Mouse (Mus musculus): ENCODE measurements around the gene Gm4791. TPM values are rescaled to one million over a fixed set of nuclear protein-coding genes. Genes with fewer than 3 reads are reported as not detected.
A peak's percentile ranks its signal among the peaks of the same experiment; 100 is the strongest.

The Gm4791 gene
- total RNA-seq, 1 experiment: not detected

DNA sequence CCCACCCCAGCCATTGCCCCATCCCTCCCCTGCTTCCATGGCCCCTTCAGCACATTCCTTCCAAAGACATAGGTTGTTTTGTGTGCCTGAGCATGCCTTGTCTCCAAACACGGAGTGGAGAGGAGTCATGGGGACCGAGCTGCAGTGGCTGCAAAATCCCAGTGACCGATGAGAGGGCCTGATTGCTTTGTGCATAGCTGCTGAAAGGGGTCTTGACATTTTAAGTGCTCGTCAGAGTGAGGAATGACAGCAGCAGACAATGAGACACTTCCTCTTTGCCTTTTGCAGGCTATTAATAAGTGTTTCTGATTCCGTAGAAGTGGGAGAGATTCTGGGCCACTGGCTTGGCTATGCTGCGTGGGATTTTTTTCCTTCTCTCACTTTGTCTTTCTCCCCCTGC is 29.6 kb upstream of the Gm4791 start:
- no peaks in the 10 kb centered on the region; a peak in 1 of 4 replicates for H3K4me1 ChIP-seq (ENCODE audit: control insufficient read depth in 2 of 2, insufficient read depth in 2 of 2, low read length in 2 of 2, poor library complexity in 1 of 2)
- no peak overlapping the region for H3K4me3 ChIP-seq (ENCODE audit: insufficient read depth in 1 of 2, low read depth in 1 of 2, low read length in 2 of 2, poor library complexity in 1 of 2, severe bottlenecking in 1 of 2)
- no peak for DNase-seq (ENCODE audit: low read depth, low spot score)
- no peak overlapping the region for H3K27ac ChIP-seq (ENCODE audit: insufficient read depth, low read depth, low read length, poor library complexity, severe bottlenecking)
- in situ Hi-C loops (cut with MboI; ENCODE audit: low sequenced_read_pairs in 2 of 2, unreplicated experiment in 2 of 2): no loop called here
- no peak overlapping the region for H3K9ac ChIP-seq (ENCODE audit: insufficient read depth, low read depth, low read length, poor library complexity, severe bottlenecking)
- TF ChIP-seq ZC3H11A (IDR thresholded peaks at IDR 0.05; ENCODE audit: borderline replicate concordance, low read depth, low read length): no peak
- TF ChIP-seq ZNF384 (IDR thresholded peaks at IDR 0.05; ENCODE audit: low read depth, low read length): no peak
- TF ChIP-seq CHD2 (IDR thresholded peaks at IDR 0.05; ENCODE audit: low read depth, low read length): no peak
- no peak for TF ChIP-seq HCFC1 (IDR thresholded peaks at IDR 0.05; ENCODE audit: borderline replicate concordance, insufficient read depth, low read length)
- no peaks in the 10 kb centered on the region for H3K36me3 ChIP-seq (ENCODE audit: control insufficient read depth, insufficient read depth, low read length, poor library complexity, severe bottlenecking)
- no peaks in the 10 kb centered on the region for H3K9me3 ChIP-seq (ENCODE audit: control insufficient read depth, insufficient read depth, low read depth, low read length)

DNA sequence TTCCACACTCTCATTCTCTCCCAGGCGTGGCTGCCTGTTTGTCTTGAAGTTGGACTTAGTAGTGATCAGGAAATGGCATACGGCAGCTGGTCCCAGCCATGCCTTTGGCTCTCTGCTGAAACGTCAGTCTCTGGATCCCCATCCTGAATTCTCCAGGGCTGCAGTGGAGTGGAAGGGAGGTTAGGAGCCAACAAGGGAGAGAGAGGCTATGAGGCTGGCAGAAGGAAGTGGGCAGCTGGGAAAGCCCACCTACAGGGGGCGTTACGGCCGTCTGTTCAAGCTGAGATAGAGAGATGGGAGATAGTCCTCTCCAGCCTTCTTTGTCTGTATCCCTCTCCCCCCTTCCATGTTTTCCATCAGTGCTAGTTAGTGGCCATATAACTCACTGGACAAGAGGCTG is 29.1 kb upstream of the Gm4791 start:
- Histone ChIP-seq H3K4me1 (ENCODE audit: control insufficient read depth in 2 of 2, insufficient read depth in 2 of 2, low read length in 2 of 2, poor library complexity in 1 of 2) (no peaks in the 10 kb centered on the region; a peak in 1 of 4 replicates), H3K36me3 (ENCODE audit: control insufficient read depth, insufficient read depth, low read length, poor library complexity, severe bottlenecking) (no peaks in the 10 kb centered on the region), H3K27ac (ENCODE audit: insufficient read depth, low read depth, low read length, poor library complexity, severe bottlenecking) (no peak overlapping the region), H3K9ac (ENCODE audit: insufficient read depth, low read depth, low read length, poor library complexity, severe bottlenecking) (no peak overlapping the region), H3K4me3 (ENCODE audit: insufficient read depth in 1 of 2, low read depth in 1 of 2, low read length in 2 of 2, poor library complexity in 1 of 2, severe bottlenecking in 1 of 2) (no peak overlapping the region), H3K9me3 (ENCODE audit: control insufficient read depth, insufficient read depth, low read depth, low read length) (no peaks in the 10 kb centered on the region)
- no peak for DNase-seq (ENCODE audit: low read depth, low spot score)
- TF ChIP-seq CHD2 (IDR thresholded peaks at IDR 0.05; ENCODE audit: low read depth, low read length) (no peak), ZC3H11A (IDR thresholded peaks at IDR 0.05; ENCODE audit: borderline replicate concordance, low read depth, low read length) (no peak), HCFC1 (IDR thresholded peaks at IDR 0.05; ENCODE audit: borderline replicate concordance, insufficient read depth, low read length) (no peak), ZNF384 (IDR thresholded peaks at IDR 0.05; ENCODE audit: low read depth, low read length) (no peak), MAFK (IDR thresholded peaks at IDR 0.05; ENCODE audit: insufficient read depth, low read depth, low read length) (no peak)
- in situ Hi-C loops (cut with MboI; ENCODE audit: low sequenced_read_pairs in 2 of 2, unreplicated experiment in 2 of 2): no loop called here

DNA sequence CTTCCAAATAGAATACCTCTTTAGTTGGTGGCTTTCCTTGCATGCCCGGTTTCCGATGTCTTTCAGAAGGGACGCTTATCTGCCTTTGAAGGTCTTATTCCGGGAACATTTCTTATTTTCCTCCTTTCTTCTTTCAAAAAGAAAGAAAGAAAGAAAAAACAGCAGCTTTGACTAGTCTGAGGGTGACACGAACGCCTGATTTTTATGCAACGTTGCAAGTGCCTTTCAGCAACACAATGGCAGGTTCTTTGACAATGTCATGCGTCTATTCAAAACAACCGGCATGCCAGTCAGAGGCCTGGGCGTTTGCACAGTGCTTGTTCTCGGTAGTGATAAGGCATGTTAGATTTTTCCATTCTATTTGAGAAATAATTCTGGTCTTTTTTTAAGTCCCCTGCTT is 19.7 kb upstream of the Gm4791 start:
- no peak overlapping the region for H3K9ac ChIP-seq (ENCODE audit: insufficient read depth, low read depth, low read length, poor library complexity, severe bottlenecking)
- no peaks in the 10 kb centered on the region; a peak in 1 of 4 replicates for H3K4me1 ChIP-seq (ENCODE audit: control insufficient read depth in 2 of 2, insufficient read depth in 2 of 2, low read length in 2 of 2, poor library complexity in 1 of 2)
- no peak for TF ChIP-seq MAFK (IDR thresholded peaks at IDR 0.05; ENCODE audit: insufficient read depth, low read depth, low read length)
- no peak for TF ChIP-seq HCFC1 (IDR thresholded peaks at IDR 0.05; ENCODE audit: borderline replicate concordance, insufficient read depth, low read length)
- TF ChIP-seq ZNF384 (IDR thresholded peaks at IDR 0.05; ENCODE audit: low read depth, low read length): no peak
- TF ChIP-seq ZC3H11A (IDR thresholded peaks at IDR 0.05; ENCODE audit: borderline replicate concordance, low read depth, low read length): no peak
- no peak for TF ChIP-seq CHD2 (IDR thresholded peaks at IDR 0.05; ENCODE audit: low read depth, low read length)
- in situ Hi-C loops (cut with MboI; ENCODE audit: low sequenced_read_pairs in 2 of 2, unreplicated experiment in 2 of 2): no loop called here
- no peak for DNase-seq (ENCODE audit: low read depth, low spot score)
- no peak overlapping the region for H3K4me3 ChIP-seq (ENCODE audit: insufficient read depth in 1 of 2, low read depth in 1 of 2, low read length in 2 of 2, poor library complexity in 1 of 2, severe bottlenecking in 1 of 2)
- H3K27ac ChIP-seq (ENCODE audit: insufficient read depth, low read depth, low read length, poor library complexity, severe bottlenecking): no peak overlapping the region
- no peaks in the 10 kb centered on the region for H3K9me3 ChIP-seq (ENCODE audit: control insufficient read depth, insufficient read depth, low read depth, low read length)
- H3K36me3 ChIP-seq (ENCODE audit: control insufficient read depth, insufficient read depth, low read length, poor library complexity, severe bottlenecking): no peaks in the 10 kb centered on the region

DNA sequence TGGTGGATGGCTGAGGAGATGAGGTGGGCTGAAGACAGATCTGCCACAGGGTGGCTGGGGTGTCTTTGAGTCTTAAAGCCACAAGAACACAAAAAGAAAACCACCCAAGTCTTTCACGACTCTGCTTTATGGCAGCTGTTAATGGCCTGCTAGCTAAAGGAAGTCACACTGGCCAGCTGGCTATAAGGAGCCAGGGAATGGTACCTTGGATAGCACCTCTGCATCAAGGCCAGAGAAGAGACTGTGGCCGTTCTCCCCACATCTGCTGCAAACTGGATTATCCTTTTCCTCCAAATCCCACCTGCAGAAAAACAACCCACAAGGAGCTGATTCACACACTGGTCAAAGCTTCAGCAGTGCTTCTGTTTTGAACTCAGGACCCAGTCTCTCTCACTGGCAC is 18.4 kb upstream of the Gm4791 start:
- no peak for TF ChIP-seq ZC3H11A (IDR thresholded peaks at IDR 0.05; ENCODE audit: borderline replicate concordance, low read depth, low read length)
- no peak for TF ChIP-seq CHD2 (IDR thresholded peaks at IDR 0.05; ENCODE audit: low read depth, low read length)
- no peak for TF ChIP-seq MAFK (IDR thresholded peaks at IDR 0.05; ENCODE audit: insufficient read depth, low read depth, low read length)
- no peak for TF ChIP-seq HCFC1 (IDR thresholded peaks at IDR 0.05; ENCODE audit: borderline replicate concordance, insufficient read depth, low read length)
- TF ChIP-seq ZNF384 (IDR thresholded peaks at IDR 0.05; ENCODE audit: low read depth, low read length): no peak
- H3K9ac ChIP-seq (ENCODE audit: insufficient read depth, low read depth, low read length, poor library complexity, severe bottlenecking): no peak overlapping the region
- in situ Hi-C loops (cut with MboI; ENCODE audit: low sequenced_read_pairs in 2 of 2, unreplicated experiment in 2 of 2): no loop called here
- peak; percentile 27 for DNase-seq (ENCODE audit: low read depth, low spot score)
- H3K9me3 ChIP-seq (ENCODE audit: control insufficient read depth, insufficient read depth, low read depth, low read length): no peaks in the 10 kb centered on the region
- no peak overlapping the region for H3K4me3 ChIP-seq (ENCODE audit: insufficient read depth in 1 of 2, low read depth in 1 of 2, low read length in 2 of 2, poor library complexity in 1 of 2, severe bottlenecking in 1 of 2)
- H3K4me1 ChIP-seq (ENCODE audit: control insufficient read depth in 2 of 2, insufficient read depth in 2 of 2, low read length in 2 of 2, poor library complexity in 1 of 2): no peaks in the 10 kb centered on the region; a peak in 1 of 4 replicates
- H3K27ac ChIP-seq (ENCODE audit: insufficient read depth, low read depth, low read length, poor library complexity, severe bottlenecking): no peak overlapping the region
- no peaks in the 10 kb centered on the region for H3K36me3 ChIP-seq (ENCODE audit: control insufficient read depth, insufficient read depth, low read length, poor library complexity, severe bottlenecking)

DNA sequence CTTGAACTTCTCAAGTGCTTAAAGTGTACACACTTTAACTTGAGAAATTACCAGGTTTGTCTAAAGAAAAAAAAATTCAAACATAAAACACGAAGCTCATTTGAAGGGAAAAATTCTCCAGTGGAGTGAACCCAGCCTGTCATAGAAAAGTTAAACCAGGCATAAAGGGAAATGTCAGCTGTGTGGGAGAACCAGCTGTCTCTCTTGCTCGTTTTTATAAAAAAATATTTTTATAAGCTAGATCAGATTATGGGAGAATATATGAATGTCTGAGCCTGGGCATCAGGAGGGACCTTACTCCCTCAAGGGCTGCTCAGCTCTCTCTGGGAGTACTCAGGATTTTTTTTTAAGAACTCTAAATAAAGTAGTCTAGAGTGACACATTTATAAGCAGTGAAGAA is 15.1 kb upstream of the Gm4791 start:
- TF ChIP-seq HCFC1 (IDR thresholded peaks at IDR 0.05; ENCODE audit: borderline replicate concordance, insufficient read depth, low read length) (no peak), ZNF384 (IDR thresholded peaks at IDR 0.05; ENCODE audit: low read depth, low read length) (no peak), MAFK (IDR thresholded peaks at IDR 0.05; ENCODE audit: insufficient read depth, low read depth, low read length) (no peak), ZC3H11A (IDR thresholded peaks at IDR 0.05; ENCODE audit: borderline replicate concordance, low read depth, low read length) (no peak), CHD2 (IDR thresholded peaks at IDR 0.05; ENCODE audit: low read depth, low read length) (no peak)
- no peaks in the 10 kb centered on the region; a peak in 1 of 4 replicates for H3K4me1 ChIP-seq (ENCODE audit: control insufficient read depth in 2 of 2, insufficient read depth in 2 of 2, low read length in 2 of 2, poor library complexity in 1 of 2)
- no peaks in the 10 kb centered on the region for H3K9me3 ChIP-seq (ENCODE audit: control insufficient read depth, insufficient read depth, low read depth, low read length)
- no peak for DNase-seq (ENCODE audit: low read depth, low spot score)
- no peak overlapping the region for H3K27ac ChIP-seq (ENCODE audit: insufficient read depth, low read depth, low read length, poor library complexity, severe bottlenecking)
- H3K9ac ChIP-seq (ENCODE audit: insufficient read depth, low read depth, low read length, poor library complexity, severe bottlenecking): no peak overlapping the region
- H3K4me3 ChIP-seq (ENCODE audit: insufficient read depth in 1 of 2, low read depth in 1 of 2, low read length in 2 of 2, poor library complexity in 1 of 2, severe bottlenecking in 1 of 2): no peak overlapping the region
- in situ Hi-C loops (cut with MboI; ENCODE audit: low sequenced_read_pairs in 2 of 2, unreplicated experiment in 2 of 2): no loop called here
- no peaks in the 10 kb centered on the region for H3K36me3 ChIP-seq (ENCODE audit: control insufficient read depth, insufficient read depth, low read length, poor library complexity, severe bottlenecking)
